Mouse (Mus musculus): ENCODE measurements at regions not wholly inside any gene's neighbourhood (a gene's known extent, or its start where the extent isn't known, plus 50 kb on each side); places are given as distances from the start of the nearest gene placed in this dataset.

DNA sequence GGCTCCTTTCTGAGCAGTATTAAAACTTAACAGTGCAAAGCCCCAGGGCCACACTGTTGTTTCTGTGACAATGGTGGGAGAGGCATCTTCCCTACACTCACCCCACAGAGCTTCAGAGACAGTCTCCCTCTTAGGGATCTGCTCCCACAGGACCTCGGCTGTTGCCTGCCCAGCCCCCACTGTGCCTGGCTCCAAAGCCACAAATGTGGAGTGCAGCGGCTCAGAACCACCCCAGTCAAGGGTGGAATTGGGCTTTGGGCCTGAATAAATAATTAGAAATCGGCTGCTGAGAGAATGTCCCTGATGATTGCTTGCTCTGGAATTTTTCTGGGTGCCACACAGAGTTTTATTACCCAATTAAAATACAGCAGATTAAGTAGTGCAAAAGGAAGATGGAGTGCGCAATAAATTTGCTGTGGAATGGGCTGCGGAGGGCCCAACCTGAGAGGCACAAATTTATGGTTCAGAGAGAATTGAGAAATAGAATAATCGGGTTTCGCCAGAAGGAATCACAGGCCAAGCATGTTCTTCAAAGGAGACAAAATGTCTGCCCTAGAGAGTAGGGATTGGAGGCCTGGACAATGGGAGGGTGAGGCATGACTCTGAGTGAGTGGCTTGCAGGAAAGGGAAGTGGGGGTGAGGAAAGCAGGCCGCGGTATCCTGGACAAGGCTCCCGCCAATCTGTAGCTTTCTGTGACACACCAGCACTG lies 56.4 kb downstream of the Cd24a start:
- DNase-seq (ENCODE audit: low read depth, low spot score) = no peak

DNA sequence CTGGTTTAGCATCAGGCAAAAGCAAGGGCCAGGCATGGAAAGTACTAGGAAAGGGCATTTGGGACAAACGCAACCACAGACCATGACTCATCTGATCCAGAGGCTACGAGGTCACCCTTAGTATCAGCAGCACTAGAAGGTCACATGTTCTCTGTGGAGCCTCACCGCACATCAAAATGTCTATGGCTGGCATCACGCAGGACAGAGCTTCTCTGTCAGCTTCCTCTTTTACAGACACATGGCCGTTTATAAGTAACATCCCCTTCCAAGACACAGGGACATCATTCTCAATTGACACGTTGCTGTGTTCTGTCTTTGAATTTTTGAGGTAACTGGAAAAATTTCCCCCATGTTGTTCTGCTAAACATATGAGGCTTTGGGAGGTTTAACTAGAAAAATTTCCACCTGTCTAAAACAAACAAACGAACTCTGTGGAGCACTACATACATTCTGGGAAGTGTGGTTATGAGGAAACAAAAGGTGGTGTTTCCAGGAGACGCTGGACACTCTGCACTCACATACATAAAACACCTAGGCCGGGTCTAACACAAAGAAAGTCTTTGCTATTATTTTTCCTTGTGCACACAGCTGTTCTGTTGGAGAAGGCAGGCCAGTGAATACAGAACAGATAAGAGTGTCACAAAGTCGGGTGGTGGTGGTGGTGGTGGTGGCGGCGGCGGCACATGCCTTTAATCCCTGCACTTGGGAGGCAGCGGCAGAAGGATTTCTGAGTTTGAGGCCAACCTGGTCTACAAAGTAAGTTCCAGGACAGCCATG lies 63.3 kb downstream of the Cd24a start:
- no peak for DNase-seq (ENCODE audit: low read depth, low spot score)

DNA sequence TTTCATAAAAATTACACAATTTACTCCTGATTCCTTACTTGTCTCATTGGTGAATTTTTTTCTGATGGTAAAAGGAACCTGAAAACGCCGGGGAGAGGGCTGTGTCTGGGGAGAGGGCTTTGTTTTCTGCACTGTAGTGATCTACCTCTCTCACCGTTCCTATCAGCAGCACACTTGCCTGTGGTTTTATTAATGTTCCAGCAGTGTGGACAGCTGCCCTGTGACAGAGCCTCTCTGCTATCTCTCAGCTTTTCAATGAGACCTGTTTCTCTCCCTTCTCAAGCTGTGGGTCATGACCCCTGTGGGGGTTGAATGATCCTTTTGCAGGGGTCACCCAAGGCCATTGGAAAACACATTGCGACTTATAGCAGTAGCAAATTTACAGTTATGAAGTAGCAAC lies 68.2 kb downstream of the Cd24a start:
- no peak for DNase-seq (ENCODE audit: low read depth, low spot score)

DNA sequence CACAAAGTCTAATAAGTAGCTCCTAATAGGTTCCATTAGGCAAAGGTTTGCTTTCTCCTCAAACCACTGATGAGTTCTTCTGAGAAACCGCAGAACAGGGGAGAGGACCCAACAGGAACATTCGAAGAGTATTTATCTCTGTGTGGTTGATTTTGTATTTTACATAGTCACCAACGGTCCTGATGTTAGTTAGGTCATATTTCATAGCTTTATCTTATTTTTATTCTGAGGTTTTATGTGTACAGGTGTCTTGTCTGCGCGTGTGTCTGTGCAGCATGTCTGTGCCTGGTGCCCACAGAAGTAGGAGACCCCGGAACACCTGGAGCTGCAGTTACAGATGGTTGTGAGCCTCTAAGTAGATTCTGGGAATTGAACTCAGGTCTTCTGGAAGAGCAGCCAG lies 68.9 kb downstream of the Cd24a start:
- DNase-seq (ENCODE audit: low read depth, low spot score) = no peak

DNA sequence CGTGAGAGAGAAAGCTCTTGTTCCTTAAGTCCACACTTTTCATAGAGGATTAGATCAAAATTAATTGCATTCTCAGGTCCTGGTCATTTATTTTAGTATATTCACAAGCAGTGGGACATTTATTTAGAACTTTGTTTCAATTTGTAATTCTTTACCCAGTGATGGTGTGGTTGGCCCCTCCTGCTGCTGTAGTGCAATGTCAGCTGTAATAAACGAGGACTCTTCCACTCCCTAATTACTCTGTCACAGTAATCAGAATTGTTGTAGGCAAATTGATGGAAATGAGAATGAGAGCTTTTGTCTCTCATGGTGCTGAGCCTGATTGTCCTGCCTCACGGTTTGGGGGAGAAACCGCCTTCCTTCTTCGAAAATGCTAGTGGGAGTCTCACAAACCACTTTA lies 70.1 kb downstream of the Cd24a start:
- no peak for DNase-seq (ENCODE audit: low read depth, low spot score)

DNA sequence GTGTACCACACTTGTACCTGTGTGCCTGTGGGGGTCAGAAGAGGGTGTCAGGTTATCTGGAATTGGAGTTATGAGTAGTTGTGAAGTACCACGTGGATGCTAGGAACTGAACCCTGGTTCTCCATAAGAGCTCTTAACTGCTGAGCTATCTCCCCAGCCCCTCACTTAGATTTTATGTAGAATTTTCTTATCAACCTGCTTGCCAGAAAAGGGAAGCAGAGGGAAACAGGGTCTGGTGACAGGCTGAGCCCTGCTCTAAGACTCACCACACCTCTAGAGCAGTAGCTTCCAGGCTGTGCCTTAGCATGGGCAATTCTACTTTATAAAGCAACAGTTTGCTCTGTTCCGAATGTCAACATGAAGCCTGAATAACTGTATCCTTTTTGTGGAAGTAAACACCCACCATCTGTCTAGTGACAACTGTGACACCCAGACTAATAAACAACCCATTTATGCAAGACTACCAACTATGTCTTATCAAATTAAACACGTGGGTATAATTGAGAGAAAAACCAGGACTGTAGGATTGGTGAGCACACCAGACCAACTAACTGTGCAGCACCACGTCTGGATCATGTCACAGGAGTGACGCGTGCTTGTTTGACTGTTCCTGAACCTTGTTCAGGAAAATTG lies 70.8 kb downstream of the Cd24a start:
- no peak for DNase-seq (ENCODE audit: low read depth, low spot score)

DNA sequence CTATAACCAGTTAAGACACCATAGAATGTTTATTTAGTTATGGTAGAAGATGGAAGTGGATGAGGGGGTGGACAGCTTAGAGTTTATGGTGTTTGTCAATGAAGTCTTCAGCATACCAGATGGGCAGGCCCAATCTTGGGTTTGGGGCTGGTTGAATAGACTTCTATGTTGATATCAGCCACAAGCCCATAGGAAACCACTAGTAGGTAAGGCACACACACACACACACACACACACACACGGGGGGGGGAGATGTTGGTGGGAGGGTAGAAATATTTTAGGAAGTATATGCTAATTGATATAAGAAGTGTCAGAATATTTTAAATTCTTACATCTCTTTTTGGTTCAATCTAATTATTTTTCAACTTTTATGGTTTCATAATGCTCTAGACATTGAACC lies 72.4 kb downstream of the Cd24a start:
- no peak for DNase-seq (ENCODE audit: low read depth, low spot score)

DNA sequence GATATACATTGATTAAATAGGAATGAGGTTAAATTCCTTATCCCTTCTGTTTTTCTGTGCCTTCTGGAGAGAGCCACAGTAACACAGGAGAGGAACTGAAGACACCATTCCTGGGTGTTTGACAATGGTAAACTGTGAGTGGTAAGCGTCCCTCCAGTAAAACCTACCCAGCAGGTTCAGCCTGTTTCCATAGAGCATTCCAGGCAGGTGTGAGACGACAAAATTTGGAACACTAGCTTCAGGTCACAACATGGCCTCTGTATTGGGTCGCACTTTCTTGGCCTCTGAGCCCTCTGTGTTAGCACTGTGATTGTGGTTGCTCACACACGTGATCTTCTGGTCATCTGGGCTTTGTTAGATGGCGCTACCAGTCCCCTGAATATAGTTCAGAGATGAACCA lies 73.4 kb downstream of the Cd24a start:
- DNase-seq (ENCODE audit: low read depth, low spot score) = no peak

DNA sequence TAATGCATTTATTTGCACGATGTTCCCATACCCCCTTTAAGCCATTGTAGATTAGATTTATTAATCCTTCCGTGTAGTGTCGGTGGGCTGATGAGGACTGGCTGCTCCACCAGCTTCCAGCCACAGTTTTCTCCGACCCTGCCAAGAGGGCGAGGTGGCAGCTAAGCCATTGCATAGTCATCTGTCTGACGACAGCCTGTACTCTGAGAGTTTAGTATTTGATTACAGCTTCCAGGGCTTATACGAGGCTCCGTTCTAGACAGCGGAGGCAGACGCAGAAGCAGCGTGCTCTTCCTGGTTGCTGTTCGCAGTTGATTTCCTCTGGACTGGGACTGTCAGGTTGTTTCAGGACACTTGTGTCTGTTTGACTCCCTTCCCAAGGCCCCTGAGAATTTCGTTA lies 73.8 kb downstream of the Cd24a start:
- no peak for DNase-seq (ENCODE audit: low read depth, low spot score)

DNA sequence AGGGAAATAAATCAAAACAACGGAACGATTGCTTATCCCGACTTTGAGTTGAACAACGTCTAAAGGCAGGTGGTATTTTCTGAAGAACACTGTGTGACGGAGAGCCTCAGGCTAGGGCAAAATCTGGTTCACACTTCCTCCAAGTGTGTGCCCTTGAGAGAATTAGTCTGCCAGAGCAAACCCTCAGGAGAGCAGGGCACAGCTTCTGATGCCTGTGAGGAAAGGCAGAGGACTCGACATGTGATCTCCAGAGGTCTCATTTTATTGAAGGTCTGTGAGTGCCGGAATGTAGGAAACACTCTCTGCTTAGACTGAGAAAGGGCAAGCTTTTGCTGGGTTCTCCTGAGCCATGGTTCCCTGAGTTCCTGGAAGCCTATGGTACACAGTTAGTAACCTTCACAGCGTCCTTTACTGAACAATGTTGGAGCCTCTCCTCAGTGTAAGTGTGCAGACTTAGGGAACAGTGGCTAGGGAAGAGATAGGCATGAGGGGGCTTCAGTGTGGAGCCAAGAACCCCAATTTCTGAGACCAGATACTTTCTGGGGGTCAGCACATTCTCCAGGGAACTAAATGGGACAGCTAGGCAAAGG lies 77.1 kb downstream of the Cd24a start:
- DNase-seq (ENCODE audit: low read depth, low spot score) = no peak

DNA sequence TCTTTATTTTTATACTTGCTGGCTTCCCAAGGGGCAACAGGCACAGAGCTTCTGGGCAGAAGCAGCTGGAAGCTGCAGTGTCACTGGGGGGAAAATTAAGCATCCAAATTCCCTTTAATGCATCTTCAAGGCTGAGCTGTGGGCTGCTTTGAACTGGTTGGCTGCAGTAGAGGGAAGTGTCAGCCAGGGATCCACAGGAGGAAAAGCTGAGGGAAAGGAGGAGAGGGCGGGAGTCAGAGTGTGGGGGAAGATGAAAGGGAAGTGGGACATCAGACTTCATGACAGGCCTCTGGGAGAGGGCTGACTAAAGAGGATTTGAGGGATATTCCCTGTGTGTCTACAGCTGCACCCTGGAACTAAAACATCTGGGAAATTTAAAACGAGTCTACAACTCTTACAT lies 77.6 kb downstream of the Cd24a start:
- DNase-seq (ENCODE audit: low read depth, low spot score) = no peak

DNA sequence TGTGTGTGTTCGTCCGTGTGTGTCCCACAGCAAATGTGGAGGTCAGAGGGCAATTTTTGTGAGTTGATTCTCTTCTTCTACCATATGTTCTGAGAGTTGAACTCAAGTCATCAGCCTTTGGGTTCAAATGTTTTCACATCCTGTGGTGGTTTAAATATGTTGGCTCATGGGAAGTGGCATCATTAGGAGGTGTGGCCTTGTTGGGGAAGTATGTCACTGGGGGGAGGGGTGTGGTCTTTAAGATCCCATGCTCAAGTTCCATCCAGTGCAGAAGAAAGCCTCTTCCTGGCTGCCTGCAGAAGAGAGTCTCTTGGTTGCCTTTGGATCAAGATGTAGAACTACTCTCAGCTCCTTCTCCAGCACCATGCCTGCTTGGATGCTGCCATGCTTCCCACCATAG lies 78.1 kb downstream of the Cd24a start:
- no peak for DNase-seq (ENCODE audit: low read depth, low spot score)

DNA sequence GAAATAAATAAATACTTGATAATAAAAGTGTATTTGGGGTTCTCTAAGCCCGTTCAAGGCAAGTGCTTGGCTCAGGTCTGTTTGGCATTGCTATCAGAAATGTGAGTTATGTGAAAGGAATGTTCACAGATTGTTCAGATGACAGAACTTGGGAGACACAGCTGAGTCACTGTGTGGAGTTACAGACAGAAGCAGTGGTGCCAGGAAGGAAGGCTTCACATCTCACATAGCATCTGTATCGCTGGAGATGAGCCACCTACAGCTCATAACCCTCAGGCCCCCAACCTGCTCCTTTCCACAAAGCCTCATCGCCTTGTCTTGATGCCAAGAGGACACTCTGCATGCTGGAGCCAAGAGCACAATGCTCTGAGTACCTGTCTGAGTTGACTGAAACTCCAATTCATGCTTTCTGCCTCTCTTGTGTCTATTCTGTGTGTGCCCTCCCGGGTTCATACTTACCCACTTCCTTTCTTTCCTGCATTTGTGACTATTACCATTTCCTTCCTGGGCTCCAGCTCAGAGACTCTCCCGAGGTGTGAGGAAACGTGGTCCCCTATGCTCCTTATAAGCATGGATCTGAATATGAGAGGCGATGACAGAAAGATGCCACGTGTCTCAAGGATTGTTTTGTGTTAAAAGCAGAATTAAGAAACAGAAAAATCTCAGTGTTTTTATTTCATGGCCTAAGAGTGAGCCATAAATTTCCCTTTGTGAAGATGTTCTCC lies 79.6 kb downstream of the Cd24a start:
- DNase-seq (ENCODE audit: low read depth, low spot score) = no peak

DNA sequence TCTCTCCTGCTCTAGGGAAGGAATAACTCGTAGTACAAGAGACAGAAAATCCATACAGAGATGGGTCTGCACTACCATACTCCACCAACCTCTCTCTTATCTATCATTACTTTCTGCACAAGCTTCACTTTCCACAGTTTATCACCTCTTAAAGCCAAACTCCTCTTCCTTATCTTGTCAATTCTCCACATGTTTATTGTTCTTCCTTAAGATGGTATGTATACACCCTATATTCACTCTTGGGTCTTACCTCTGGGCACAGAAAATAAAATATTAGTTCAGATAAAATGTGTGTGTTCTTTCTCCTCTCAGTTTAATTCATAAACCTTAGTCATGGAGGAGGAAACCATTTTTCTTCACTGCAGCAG lies 80.1 kb downstream of the Cd24a start:
- DNase-seq (ENCODE audit: low read depth, low spot score) = no peak

DNA sequence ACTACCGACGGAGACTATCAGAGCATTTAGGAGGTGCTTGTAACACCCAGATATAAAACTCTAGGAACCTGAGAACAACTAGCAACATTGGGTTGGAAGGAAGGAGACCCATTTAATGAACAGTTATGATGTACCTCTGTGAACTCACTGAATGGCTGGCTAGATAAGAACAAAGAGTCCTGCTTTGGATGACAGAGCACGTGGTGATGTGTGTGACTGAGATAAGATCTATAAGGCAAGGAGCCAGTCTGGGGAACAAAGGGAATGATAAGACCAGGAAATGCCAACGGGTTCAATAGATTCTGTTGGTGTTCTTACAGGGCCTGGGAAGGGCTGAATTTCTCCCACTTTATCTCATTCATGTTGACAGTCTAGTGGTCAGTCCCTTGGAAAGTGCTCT lies 86.8 kb downstream of the Cd24a start:
- DNase-seq (ENCODE audit: low read depth, low spot score) = no peak

DNA sequence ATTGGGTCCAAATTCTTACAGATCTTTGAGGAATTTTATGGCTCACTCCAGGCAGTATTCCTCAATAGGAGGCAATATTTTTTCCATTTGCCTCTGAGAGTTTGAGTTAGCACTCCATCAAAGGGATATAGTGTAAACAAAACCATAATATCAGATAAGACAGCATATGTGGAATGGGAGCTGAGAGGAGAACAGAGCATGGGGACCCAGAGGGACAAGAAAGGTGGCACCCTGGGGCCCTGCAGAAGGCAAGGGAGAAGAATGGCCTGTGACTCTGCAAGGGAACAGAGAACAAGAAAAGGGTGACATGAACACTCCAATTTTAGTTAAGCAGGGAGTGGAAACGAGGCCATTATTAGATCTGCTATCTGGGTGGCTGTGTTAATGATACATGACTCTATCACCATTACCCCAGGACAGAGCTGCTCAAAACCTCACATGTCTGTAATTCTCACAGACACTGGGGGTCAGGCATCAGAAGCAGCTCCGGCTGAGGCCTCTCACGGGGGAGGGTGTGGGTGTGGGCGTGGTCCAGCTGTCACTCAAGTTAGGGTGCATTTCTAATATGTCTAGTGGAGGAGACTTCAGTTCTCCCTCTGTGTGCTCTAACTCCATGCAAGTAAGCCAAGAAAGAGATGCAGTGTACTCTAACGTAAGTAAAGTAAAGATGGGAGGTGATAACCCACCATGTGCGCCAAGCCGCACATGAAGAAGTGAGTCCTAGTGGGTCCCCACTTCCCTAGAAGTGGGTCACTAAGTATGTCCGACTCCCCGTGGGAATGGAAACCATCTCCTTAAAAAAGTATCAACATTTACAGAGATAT lies 88.4 kb downstream of the Cd24a start:
- DNase-seq (ENCODE audit: low read depth, low spot score) = no peak

DNA sequence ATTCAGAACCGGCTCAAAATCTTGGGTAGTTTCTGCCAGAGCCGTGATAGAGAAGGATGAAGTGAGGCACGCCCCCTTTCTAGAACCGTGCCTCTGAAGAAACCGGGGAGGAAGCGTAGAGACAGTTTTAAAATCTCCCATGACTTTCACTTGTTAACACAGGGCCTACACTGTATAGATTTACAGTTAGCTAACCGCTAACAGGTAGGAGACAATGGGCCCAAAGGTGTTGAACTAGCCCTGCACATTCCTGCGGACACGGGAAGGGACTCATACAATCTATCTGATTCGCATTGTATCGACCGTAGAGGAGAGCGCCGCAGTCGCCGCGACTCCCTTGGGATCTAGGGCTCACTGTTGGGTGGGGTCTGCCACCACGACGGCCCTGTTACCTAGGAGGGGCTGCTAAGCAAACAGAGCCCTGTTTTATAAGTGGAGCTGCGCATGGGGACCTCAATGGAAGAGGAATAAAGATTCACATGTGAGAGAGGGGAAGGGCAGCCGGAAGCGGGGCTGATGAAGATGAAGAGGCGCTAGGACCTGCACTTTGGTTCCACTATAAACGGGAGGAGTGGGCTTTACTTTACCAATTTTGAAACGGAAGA lies 89.1 kb downstream of the Cd24a start:
- DNase-seq (ENCODE audit: low read depth, low spot score) = no peak

DNA sequence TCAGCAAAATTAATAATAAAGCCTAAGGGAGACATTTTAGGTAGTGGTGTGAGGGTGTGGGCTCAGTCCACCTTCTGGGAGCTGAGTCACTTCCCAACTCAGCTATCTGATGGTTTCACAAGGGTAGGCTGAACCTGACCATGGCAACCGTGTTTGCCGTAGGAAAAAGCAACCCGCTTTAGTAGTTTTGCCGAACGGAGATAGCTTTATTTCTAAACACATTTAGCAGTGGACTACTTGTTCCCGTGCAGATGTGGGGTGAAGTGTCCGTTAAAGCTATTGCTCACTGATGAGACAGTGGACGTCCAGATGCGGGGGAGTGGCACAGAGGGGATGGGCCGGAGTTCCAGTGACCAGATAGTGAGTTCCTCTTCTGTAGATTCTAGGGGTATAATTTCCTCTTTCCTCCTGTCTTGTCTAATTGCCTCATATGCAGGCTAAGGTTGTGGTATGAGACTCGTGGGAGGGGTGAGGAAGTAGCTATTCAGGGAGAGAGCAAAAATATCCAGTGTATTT lies 89.7 kb downstream of the Cd24a start:
- no peak for DNase-seq (ENCODE audit: low read depth, low spot score)

DNA sequence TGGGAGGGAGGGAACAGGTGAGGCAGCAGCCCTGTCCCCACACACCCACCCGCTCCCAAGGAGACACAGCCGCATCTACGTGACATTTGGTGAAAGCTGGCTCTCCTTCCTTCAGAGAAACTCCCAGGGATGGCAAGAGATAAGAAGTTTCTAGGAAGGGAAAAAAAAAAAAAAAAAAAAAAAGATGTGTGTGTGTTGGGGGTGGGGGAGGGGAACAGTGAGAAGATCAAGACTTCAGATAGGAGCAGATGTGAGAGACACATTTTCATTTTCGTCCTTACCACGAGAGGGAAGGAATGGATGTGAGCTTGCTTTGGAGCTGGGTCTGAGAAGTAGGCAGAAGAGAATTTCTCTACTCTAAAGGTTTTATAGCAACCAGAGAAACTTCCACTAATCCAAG lies 91.4 kb downstream of the Cd24a start:
- DNase-seq (ENCODE audit: low read depth, low spot score) = no peak

DNA sequence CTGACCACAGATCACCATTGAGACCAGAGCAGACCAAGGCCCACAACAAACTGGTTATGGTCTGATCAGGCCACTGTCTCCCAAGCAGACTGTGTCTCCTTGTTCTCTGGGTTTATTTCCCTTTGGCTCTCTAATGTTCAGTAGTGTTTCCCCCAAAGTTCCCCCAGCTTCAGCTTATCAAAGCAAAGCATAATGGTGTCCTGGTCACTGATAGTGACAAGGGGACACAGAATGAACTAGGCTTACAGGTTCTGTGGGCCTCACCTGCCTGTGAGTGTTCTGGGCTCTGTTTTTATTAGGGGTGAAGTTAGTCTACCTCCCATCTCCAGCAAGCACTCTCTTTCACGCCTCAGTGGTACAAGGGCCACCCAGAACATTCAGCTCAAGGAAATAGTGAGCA lies 92.7 kb downstream of the Cd24a start:
- no peak for DNase-seq (ENCODE audit: low read depth, low spot score)

DNA sequence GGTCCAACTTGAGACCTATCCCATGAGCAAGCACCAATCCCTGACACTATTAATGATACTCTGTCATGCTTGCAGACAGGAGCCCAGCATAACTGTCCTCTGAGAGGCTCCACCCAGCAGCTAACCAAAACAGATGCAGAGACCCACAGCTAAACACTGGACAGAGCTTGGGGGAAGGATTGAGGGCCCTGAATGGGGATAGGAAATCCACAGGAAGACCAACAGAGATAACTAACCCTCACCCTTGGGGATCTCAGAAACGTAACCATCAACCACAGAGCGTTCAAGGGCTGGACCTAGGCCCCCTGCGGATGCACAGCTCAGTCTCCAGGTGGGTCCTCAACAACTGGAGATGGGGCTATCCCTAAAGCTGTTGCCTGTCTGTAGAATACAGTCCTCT lies 93.7 kb downstream of the Cd24a start:
- DNase-seq (ENCODE audit: low read depth, low spot score) = no peak
